Mouse (Mus musculus): ENCODE results near the gene Uhrf1bp1. TPM values are rescaled to one million over a fixed set of nuclear protein-coding genes. Genes with fewer than 3 reads are reported as not detected.

The Uhrf1bp1 gene
- 18.5 and 21.0 TPM in 2 replicates for total RNA-seq (2014; fragmentation: Nextera tagmentation)
- 8.5 and 9.8 TPM in 2 replicates for total RNA-seq (2017)
- 21.3 and 31.5 TPM in 2 replicates for polyA plus RNA-seq (2012)

DNA sequence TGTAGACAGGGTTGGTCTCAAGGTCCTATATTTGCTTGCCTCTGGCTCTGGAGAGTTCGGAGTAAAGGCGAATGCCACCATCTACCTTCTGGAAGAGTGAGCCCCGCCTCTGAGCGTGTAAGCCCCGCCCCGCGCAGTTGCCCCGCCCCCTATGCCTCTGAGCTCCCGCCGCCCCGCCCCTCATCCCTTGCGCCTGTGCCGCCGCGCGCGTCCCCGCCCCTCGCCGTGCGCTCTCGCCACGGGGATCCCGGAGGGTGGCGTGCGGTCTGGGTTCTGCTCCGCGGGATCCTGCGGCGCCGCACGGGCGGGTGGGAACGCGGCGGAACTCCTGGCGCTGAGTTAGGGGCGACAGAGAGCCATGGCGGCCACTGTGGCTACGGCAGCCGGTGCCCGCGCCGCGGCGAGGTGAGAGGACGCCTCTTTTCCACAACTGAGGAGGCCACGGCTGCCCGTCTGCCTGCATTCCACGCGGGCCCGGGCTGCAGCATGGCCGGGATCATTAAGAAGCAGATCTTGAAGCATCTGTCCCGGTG, at the start of gene Uhrf1bp1:
TSS of gene Uhrf1bp1 (plus strand) at position 177 of the 533 bp plus-strand sequence.
- DNase-seq (ENCODE audit: low spot score) (peak; percentile 83), ATAC-seq (ENCODE audit: extremely low read depth, insufficient number of reproducible peaks, low FRiP score, poor library complexity, severe bottlenecking) (0 out of 2 replicates have a peak, but pooled peaks have one; percentile 26)
- TF ChIP-seq POLR2AphosphoS5 (IDR thresholded peaks at IDR 0.05; ENCODE audit: insufficient replicate concordance, low read depth, low read length), result no peak
- TF ChIP-seq TAL1 (conservative IDR thresholded peaks at IDR 0.05; ENCODE audit: low read depth, low read length), result no peak
- no peak for TF ChIP-seq GATA1 (IDR thresholded peaks at IDR 0.05; ENCODE audit: borderline replicate concordance, low read length)
- no peak for TF ChIP-seq CTCF (IDR thresholded peaks at IDR 0.05; ENCODE audit: low read depth, low read length)
- no peak for TF ChIP-seq GATA2 (IDR thresholded peaks at IDR 0.05; ENCODE audit: borderline replicate concordance, low read depth, low read length)
- peaks cover 35% of the 10 kb centered on the region for H3K4me1 ChIP-seq (ENCODE audit: insufficient read depth, low read depth, low read length)
- peak within 1 kb of the TSS; percentile 98 for H3K4me3 ChIP-seq (ENCODE audit: low read depth, low read length)
- H3K36me3 ChIP-seq (replicated peaks), result peaks cover 66% of the 10 kb centered on the region
- no peaks in the 10 kb centered on the region for H3K27me3 ChIP-seq (ENCODE audit: insufficient read depth, low read length)
- no peaks in the 10 kb centered on the region for H3K9me3 ChIP-seq (replicated peaks)

DNA sequence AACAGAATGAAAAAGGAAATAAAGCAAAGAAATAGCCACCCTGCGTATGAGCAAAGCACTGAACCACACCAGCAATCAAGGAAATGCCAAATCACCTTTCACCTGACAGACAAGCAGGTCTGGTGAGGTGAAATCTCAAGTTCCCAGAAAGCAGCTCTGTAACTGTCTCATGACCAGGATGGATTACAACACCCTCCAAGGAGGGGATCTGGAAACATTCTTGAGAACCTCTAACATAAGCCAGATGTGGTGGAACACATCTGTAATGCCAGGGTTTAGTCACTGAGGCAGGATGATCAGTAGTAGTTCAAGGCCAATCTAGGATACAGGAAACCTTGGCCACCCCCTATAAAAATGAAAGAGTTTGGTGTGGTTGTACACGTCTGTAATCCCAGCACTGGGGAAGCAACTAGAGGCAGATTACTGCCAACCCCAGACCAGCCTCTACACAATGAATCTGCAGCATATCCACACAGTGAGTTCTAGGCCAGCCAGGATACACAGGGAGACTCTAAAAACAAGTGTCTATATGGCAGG, 48.6 kb upstream of the Uhrf1bp1 start:
- Histone ChIP-seq H3K4me1 (ENCODE audit: insufficient read depth, low read depth, low read length) (peaks cover 45% of the 10 kb centered on the region), H3K27me3 (ENCODE audit: insufficient read depth, low read length) (no peaks in the 10 kb centered on the region), H3K36me3 (replicated peaks) (peaks cover 74% of the 10 kb centered on the region), H3K9me3 (replicated peaks) (no peaks in the 10 kb centered on the region), H3K4me3 (ENCODE audit: low read depth, low read length) (no peak overlapping the region)
- DNase-seq (ENCODE audit: low spot score) (no peak), ATAC-seq (ENCODE audit: extremely low read depth, insufficient number of reproducible peaks, low FRiP score, poor library complexity, severe bottlenecking) (no peak)
- TF ChIP-seq GATA2 (IDR thresholded peaks at IDR 0.05; ENCODE audit: borderline replicate concordance, low read depth, low read length) (no peak), GATA1 (IDR thresholded peaks at IDR 0.05; ENCODE audit: borderline replicate concordance, low read length) (no peak)

DNA sequence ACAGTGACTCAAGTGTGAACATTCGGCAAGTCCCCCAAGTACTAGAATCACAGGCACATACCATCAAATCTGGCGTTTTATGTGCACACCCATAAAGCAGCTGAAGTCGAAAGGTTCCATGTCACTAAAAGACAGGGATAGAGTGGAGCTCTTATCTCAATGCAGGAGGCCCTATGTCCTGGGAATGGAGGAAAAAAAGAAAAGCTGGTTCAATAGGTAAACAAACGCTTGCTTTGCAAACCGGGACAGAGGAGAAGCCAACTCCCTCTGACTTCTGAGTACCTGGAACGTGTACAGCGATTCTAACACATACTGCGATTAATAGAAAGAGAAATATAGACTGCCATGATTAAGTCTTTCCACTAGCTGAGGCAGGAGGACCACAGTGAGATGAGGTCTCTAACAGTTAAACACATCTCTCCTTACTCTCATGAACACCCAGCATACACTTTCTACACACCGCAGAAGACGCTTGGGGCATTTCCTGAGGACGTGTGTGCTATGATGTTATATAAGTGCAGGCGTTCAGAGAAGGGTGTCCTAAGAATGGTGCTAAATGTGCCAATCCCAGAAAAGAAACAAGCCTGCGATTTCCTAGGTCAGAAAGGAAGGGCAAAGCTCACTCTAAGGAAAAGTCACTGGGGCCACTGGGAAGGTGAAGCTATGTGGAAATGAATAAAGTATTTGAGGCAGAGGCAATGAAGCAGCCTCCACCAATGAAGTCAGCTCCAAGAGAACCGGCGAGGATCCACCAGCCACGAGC, 45.5 kb upstream of the Uhrf1bp1 start:
- DNase-seq (ENCODE audit: low spot score), result no peak
- H3K4me3 ChIP-seq (ENCODE audit: low read depth, low read length), result no peak overlapping the region
- peaks cover 29% of the 10 kb centered on the region; the same call in 1 of the 2 replicates for H3K4me1 ChIP-seq (ENCODE audit: insufficient read depth, low read depth, low read length)
- no peaks in the 10 kb centered on the region for H3K9me3 ChIP-seq (replicated peaks)
- peaks cover 70% of the 10 kb centered on the region for H3K36me3 ChIP-seq (replicated peaks)
- ATAC-seq (ENCODE audit: extremely low read depth, insufficient number of reproducible peaks, low FRiP score, poor library complexity, severe bottlenecking), result no peak
- no peak for TF ChIP-seq GATA1 (IDR thresholded peaks at IDR 0.05; ENCODE audit: borderline replicate concordance, low read length)
- TF ChIP-seq GATA2 (IDR thresholded peaks at IDR 0.05; ENCODE audit: borderline replicate concordance, low read depth, low read length), result no peak
- TF ChIP-seq POLR2AphosphoS5 (IDR thresholded peaks at IDR 0.05; ENCODE audit: insufficient replicate concordance, low read depth, low read length), result no peak
- TF ChIP-seq CTCF (IDR thresholded peaks at IDR 0.05; ENCODE audit: low read depth, low read length), result no peak
- TF ChIP-seq TAL1 (conservative IDR thresholded peaks at IDR 0.05; ENCODE audit: low read depth, low read length), result no peak
- H3K27me3 ChIP-seq (ENCODE audit: insufficient read depth, low read length), result no peaks in the 10 kb centered on the region

DNA sequence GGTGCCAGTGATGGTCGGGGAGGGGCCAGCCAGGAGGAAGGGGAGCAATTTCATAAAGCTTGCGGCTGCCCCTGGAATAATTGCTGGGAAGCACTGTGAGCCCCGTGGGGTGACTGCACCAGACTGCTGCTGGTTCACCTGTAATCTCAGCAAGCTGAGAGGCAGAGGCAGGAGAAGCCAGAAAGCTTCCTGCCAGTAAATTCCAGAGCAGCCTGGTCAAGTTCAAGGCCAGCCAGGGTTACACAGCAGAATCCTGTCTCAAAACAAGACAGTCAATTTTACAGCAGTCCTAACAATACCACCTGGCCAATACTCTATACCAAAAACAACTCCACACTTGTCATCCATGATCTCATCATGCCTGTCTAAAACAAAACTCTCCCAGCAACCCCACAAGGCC, 44.3 kb upstream of the Uhrf1bp1 start:
- no peaks in the 10 kb centered on the region for H3K9me3 ChIP-seq (replicated peaks)
- peaks cover 19% of the 10 kb centered on the region; the same call in 1 of the 2 replicates for H3K4me1 ChIP-seq (ENCODE audit: insufficient read depth, low read depth, low read length)
- ATAC-seq (ENCODE audit: extremely low read depth, insufficient number of reproducible peaks, low FRiP score, poor library complexity, severe bottlenecking), result no peak
- TF ChIP-seq GATA2 (IDR thresholded peaks at IDR 0.05; ENCODE audit: borderline replicate concordance, low read depth, low read length) (no peak), CTCF (IDR thresholded peaks at IDR 0.05; ENCODE audit: low read depth, low read length) (no peak), TAL1 (conservative IDR thresholded peaks at IDR 0.05; ENCODE audit: low read depth, low read length) (no peak), GATA1 (IDR thresholded peaks at IDR 0.05; ENCODE audit: borderline replicate concordance, low read length) (no peak), POLR2AphosphoS5 (IDR thresholded peaks at IDR 0.05; ENCODE audit: insufficient replicate concordance, low read depth, low read length) (no peak)
- no peaks in the 10 kb centered on the region for H3K27me3 ChIP-seq (ENCODE audit: insufficient read depth, low read length)
- H3K36me3 ChIP-seq (replicated peaks), result peaks cover 67% of the 10 kb centered on the region
- H3K4me3 ChIP-seq (ENCODE audit: low read depth, low read length), result no peak overlapping the region
- DNase-seq (ENCODE audit: low spot score), result no peak

DNA sequence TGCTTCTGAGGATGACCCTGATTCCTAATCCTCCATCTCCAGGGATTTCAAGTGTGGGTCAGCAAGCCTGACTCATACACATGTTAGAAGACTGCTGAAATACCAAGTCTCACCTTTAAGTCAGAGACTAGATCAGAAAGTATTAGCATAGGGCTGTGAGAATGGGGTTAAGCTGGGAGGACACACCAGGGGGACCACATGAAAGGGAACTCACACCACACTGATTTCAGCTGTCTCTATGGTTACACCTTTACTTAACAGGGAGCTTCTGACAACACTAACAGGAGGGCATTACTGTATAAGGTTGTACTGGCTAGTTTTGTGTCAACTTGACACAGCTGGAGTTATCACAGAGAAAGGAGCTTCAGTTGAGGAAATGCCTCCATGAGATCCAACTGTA, 41.6 kb upstream of the Uhrf1bp1 start:
- no peak overlapping the region for H3K4me3 ChIP-seq (ENCODE audit: low read depth, low read length)
- H3K9me3 ChIP-seq (replicated peaks), result no peaks in the 10 kb centered on the region
- no peak for ATAC-seq (ENCODE audit: extremely low read depth, insufficient number of reproducible peaks, low FRiP score, poor library complexity, severe bottlenecking)
- no peak for TF ChIP-seq GATA2 (IDR thresholded peaks at IDR 0.05; ENCODE audit: borderline replicate concordance, low read depth, low read length)
- no peak for TF ChIP-seq TAL1 (conservative IDR thresholded peaks at IDR 0.05; ENCODE audit: low read depth, low read length)
- no peak for TF ChIP-seq POLR2AphosphoS5 (IDR thresholded peaks at IDR 0.05; ENCODE audit: insufficient replicate concordance, low read depth, low read length)
- no peak for TF ChIP-seq GATA1 (IDR thresholded peaks at IDR 0.05; ENCODE audit: borderline replicate concordance, low read length)
- no peak for TF ChIP-seq CTCF (IDR thresholded peaks at IDR 0.05; ENCODE audit: low read depth, low read length)
- H3K36me3 ChIP-seq (replicated peaks), result peaks cover 66% of the 10 kb centered on the region
- H3K4me1 ChIP-seq (ENCODE audit: insufficient read depth, low read depth, low read length), result peaks cover 27% of the 10 kb centered on the region
- H3K27me3 ChIP-seq (ENCODE audit: insufficient read depth, low read length), result no peaks in the 10 kb centered on the region
- no peak for DNase-seq (ENCODE audit: low spot score)

DNA sequence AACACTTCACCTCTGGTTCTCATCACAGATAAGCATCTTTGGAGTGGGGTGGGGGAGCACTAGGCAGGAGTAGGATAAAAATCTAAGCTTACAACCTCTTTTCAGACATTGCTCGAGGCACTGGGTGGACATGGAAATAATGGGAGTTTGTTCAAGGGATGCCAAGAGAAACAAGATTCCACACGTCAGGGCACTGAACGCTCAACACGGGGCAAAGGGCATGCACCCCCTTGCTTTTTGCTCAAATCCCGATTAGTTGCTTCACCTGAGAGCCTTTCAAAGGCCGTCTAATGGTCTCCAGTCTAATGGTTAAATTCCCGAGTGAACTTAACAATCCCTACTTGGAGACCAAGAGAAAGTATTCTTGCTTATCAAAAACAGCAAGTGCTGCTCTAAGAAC, 37.2 kb upstream of the Uhrf1bp1 start:
- TF ChIP-seq POLR2AphosphoS5 (IDR thresholded peaks at IDR 0.05; ENCODE audit: insufficient replicate concordance, low read depth, low read length), result no peak
- no peak for TF ChIP-seq GATA1 (IDR thresholded peaks at IDR 0.05; ENCODE audit: borderline replicate concordance, low read length)
- no peak for TF ChIP-seq TAL1 (conservative IDR thresholded peaks at IDR 0.05; ENCODE audit: low read depth, low read length)
- TF ChIP-seq GATA2 (IDR thresholded peaks at IDR 0.05; ENCODE audit: borderline replicate concordance, low read depth, low read length), result no peak
- no peak for TF ChIP-seq CTCF (IDR thresholded peaks at IDR 0.05; ENCODE audit: low read depth, low read length)
- H3K4me3 ChIP-seq (ENCODE audit: low read depth, low read length), result peak overlapping the region; percentile 97
- H3K27me3 ChIP-seq (ENCODE audit: insufficient read depth, low read length), result no peaks in the 10 kb centered on the region
- H3K36me3 ChIP-seq (replicated peaks), result peaks cover 30% of the 10 kb centered on the region
- DNase-seq (ENCODE audit: low spot score) (no peak), ATAC-seq (ENCODE audit: extremely low read depth, insufficient number of reproducible peaks, low FRiP score, poor library complexity, severe bottlenecking) (no peak)
- peaks cover 43% of the 10 kb centered on the region for H3K4me1 ChIP-seq (ENCODE audit: insufficient read depth, low read depth, low read length)
- no peaks in the 10 kb centered on the region for H3K9me3 ChIP-seq (replicated peaks)

All from G1E (cell line).